Mouse (Mus musculus) adrenal gland, postnatal 10 days (tissue): ENCODE measurements around the gene Rgr. TPM values are rescaled to one million over a fixed set of nuclear protein-coding genes. Genes with fewer than 3 reads are reported as not detected.
"Not testable (repeated sequence)": the region's sequence is repeated elsewhere in the genome, so short reads cannot be mapped to it uniquely, and the experiment has no call there.

ENCODE experiments used
- DNase-seq: peaks from one replicate; pipeline ENCODE4 v3.0.0; 2021; ENCODE audit warnings: mixed read lengths
- total RNA-seq, 2 experiments: library from RNA; stranded (reverse); gene quantifications; 2 replicates each; pipeline ENCODE4 v1.2.3; 2021

Gene Rgr
- total RNA-seq, 2 experiments from 2014 or later, result not detected

DNA sequence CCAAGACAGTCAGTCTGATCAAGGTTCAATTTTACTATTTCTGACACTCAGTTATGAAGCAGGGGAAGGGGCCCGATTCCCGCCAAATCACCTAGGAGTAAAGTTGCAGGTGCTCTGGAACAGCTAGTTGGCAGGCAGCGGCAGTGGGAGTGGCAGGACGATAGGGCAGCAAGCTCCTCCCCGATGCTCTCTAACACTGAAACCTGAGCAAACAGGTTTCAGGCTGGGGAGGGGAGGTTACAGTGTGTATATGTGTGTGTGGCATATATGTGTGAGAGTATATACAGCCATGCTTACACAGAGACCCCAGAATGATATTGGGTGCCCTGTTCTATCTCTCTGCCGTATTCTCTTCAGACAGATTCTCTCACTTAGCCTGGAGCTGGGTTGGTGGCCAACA, 48.0 kb downstream of the Rgr start:
- DNase-seq, result not testable (repeated sequence)

GRCm38 (mm10) chr14:36989784-36990183, 59.0 kb downstream of the Rgr start:
- DNase-seq, result no peak

- no peak for DNase-seq
These were observed 63.1 kb downstream of the Rgr start for GRCm38 (mm10) chr14:36985693-36986092.

Other genes with a start within 250 kb of the Rgr start
- 10 to 100 TPM; 33.4 to 38.3 TPM for gene Ccser2, start 80.2 kb downstream of the Rgr start, total RNA-seq
- gene Lrit1, start 5.9 kb upstream of the Rgr start, total RNA-seq, result under 1 TPM in 1 of 2 experiments, not detected in 1; 0.06 TPM
- gene Lrit2, start 19.0 kb upstream of the Rgr start, total RNA-seq, result not detected
- gene Cdhr1, start 49.4 kb upstream of the Rgr start, total RNA-seq, result under 1 TPM; 0.15 to 0.30 TPM
- gene 2610528A11Rik, start 65.1 kb upstream of the Rgr start, total RNA-seq, result 1 to 10 TPM; 1.3 to 1.9 TPM
- gene Ghitm, start 86.3 kb upstream of the Rgr start, total RNA-seq, result 100 to 1,000 TPM; 681 to 719 TPM